Mouse (Mus musculus): ENCODE measurements at regions not wholly inside any gene's neighbourhood (a gene's known extent, or its start where the extent isn't known, plus 50 kb on each side); places are given as distances from the start of the nearest gene placed in this dataset.

- TF ChIP-seq CTCF (IDR thresholded peaks at IDR 0.05; ENCODE audit: insufficient read depth, low read length) (no peak), POLR2A (IDR thresholded peaks at IDR 0.05; ENCODE audit: borderline replicate concordance, extremely low read depth, low read depth, low read length) (no peak)
These were observed 94.1 kb downstream of the Cmc2 start for GRCm38 (mm10) chr8:116827141-116827540.

Data from lung, adult 2 months (tissue).